Mouse (Mus musculus): ENCODE results near the gene Angpt4.
A peak's percentile ranks its signal among the peaks of the same experiment; 100 is the strongest.

Angpt4 gene

GRCm38 (mm10) chr2:151964052-151964451 lies 53.0 kb downstream of the Angpt4 start:
- DNase-seq: no peak

- no peak for DNase-seq
Measured at GRCm38 (mm10) chr2:151967176-151967750, 56.3 kb downstream of the Angpt4 start.

- DNase-seq: no peak
Measured at GRCm38 (mm10) chr2:151967792-151968191, 56.8 kb downstream of the Angpt4 start.

- no peak for DNase-seq
Measured at GRCm38 (mm10) chr2:151968451-151968850, 57.4 kb downstream of the Angpt4 start.

- no peak for DNase-seq
Measured at GRCm38 (mm10) chr2:151968986-151969385, 58.0 kb downstream of the Angpt4 start.

DNA sequence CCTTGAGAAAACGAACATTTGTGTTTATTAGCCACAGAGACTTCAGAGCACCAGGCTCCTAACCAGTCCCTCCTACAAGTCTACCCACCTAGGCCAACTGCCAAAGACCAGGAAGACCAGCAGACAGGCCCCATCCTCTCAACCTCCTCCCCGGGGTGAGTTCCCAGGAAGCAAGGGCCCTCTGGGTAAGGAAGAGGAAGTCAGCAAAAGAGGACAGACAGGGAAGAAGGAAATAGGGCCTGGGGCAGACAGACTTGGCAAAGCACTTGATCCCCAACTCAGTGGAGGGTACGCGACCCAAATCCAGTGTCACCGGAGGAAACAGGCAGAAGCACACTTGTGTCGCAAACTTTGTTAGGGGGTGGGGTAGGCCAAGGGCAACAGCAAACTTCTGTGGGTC lies 58.4 kb downstream of the Angpt4 start:
- no peak for DNase-seq

DNA sequence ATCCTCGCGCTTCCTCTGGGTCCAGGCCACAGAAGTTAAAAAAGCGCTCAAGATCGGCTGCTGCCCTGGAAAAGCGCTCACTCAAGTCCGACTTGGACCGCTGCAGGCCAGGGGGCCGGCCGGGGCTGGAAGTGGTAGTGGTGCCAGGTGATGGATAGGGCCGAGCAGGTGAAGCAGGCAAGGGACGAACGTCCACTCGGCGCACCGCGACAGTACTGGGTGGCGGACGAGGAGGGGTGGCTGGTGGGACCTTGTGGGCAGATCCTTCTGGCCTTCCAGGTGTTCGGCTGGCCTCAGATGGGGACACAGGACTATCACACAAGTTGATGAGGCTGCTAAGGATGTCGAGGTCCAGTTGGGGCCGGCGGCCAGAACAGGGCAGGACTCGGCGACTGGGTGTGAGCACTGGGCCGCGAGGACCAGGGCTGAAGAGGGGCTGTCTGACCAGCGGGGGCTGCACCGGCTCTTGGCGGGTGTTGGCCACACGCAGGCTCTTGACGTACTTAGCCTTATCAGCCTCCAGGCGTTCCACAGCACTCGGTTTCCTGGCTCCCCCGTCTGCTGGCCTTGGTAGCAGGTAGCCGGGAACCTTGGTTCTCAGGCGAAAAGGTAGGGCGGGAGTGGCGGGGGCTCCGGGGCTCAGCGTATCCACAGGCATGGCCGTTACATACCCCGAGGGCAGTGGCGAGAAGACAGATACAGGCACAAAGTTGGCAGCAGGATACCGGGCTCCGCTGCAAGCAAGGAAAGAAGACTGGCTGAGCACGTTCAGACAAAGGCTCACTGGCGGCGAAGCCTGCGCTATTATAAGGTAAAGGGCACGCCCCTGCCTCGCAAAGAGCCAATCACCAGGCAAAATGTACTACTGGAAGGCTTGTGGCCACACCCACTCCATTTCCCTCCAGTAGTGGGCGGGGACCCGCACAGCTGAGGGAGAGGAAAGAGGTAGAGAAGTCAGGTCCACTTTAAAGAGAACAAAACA lies 59.5 kb downstream of the Angpt4 start:
- peak; percentile 74 for DNase-seq

DNA sequence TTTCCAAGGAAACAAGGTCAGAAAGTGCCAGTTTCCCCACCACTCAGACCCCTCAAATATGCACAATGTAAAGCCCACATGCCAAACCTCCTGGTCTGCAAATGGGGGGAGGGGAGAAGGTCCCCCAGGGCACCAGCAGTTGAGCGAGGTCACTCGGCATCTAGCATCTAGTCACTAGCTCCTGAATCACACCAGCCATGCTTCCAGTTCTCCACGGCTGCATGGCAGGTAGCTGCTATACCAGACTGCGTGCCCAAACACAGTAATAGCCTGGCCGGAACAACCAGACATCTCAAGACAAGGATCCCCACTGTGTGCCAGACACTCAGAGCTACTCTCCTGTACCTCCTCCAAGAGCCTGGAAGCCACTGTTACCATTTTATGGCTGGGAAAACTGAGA lies 60.7 kb downstream of the Angpt4 start:
- DNase-seq: no peak

GRCm38 (mm10) chr2:151972880-151973594 lies 62.0 kb downstream of the Angpt4 start:
- no peak for DNase-seq

DNA sequence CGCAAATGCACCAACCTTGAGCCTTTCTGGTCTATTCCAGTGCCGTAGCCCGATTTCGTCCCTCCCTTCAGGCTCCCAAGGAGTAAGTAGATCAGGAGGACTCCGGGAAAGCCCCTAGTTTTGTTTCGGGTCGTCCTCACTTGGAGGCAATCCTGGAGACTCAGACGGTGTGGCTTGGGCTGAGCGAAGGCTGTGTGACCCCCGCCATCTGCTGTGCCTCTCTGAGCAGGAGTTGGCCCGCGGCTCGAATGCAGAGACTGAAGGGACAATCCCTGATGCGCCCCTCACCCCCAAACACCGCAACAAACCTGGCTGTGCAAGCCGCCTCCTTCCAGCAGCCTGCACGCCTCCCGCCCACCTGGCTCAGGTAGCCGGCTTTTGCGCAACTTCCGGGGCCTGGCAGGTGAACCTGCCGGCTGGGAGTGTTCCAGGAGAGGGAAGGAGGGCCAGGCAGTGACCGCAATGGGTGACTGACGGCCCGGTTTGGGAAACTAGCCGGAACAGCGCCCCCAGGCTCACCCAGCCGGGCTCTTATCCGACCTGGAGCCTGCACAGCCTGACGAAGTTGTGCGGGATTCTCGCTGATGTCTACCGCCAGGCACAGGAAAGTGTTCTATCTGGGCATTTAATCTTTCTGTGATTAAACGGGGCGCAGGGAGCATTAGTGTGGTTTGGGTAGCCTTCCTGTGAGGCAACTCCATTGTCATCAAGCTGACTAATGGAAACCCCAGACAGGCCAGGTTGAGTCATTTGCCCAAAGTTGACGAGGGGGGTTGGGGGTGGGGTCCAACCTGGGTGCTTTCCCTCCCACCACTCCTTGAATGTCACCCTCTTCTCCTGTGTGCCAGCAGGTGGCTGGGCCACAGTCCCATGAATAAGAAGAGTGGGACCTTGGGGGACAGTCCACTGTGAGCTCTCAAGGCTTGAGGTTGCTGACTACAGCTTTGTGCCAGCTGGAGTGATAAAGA lies 62.9 kb downstream of the Angpt4 start:
- DNase-seq: no peak

DNA sequence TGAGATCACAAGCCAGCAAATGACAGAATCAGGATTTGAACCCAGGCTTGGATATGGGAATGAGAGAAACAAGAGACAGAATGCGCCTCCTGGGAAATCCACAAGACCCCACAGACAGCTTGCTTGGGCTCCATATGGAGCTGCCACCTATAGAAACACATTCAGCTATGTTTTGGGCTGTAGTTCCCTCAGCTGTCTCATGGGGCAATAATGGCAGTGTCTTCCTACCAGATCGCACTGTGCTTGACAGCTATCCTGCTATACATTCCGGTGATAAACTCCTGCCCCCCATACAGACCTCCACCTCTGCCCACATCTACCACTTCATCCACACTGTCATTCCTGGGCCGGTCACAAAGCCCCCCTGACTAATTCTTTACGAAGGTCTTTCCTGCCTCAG lies 64.3 kb downstream of the Angpt4 start:
- DNase-seq: no peak

- no peak for DNase-seq
Measured at GRCm38 (mm10) chr2:151976067-151976466, 65.1 kb downstream of the Angpt4 start.

DNA sequence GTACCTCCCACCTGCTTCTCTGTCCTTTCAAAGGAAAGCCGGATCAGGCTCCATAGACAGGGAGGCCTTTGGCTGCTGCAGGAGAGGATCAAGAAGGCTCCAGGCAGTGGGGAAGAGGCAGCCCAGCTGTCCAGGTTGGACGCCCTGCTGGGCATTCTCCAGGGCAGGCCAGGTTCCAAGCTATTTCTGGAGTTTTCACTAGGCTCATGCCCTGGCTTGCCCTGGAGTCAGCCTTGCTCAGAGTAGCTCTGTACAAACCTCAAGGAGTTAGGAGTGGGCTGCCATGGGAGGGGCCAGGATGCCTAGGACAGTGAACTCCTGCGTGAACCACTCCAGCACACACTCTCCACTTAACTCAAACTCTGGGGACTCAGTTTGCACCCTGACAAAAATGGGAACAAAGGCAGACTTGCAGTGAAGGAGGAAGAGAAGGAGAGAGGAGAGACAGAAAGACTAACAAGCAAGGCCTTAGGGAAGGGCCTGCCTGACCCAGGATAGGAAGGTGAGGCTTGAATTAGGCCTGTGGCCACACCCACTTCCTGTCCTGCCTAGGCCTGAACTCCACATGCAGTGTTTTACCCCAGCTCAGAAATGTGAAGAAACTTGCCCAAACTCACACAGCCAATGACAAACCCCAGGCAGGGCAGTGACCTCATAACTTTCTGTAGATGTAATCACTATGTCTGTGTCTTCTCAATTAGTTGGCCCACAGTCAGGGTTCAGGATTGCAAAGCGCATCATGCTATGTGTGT lies 66.9 kb downstream of the Angpt4 start:
- DNase-seq: no peak

DNA sequence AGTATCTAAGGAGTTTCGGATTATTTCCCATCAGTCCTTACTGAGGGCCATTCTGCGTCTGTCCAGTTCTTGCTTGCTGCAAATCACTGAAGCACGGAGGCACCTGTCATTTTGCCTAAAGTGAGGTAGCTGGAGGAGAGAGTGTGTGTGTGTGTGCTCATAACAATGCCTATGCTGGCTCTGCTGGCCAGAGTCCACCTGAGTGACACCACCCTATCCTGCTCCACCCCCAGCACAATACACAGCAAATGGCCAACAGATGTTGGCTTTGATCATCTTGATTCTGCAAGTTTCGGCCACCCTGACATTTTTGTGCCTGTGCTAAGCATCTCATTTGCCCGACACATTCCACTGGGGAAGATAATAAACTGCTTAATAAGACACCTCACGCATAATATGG lies 67.5 kb downstream of the Angpt4 start:
- no peak for DNase-seq

- peak; percentile 91 for DNase-seq
Measured at GRCm38 (mm10) chr2:151979470-151980354, 68.7 kb downstream of the Angpt4 start, which contains the start of gene Fam110a. Fam110a (minus strand) TSS chr2:151980219.

DNA sequence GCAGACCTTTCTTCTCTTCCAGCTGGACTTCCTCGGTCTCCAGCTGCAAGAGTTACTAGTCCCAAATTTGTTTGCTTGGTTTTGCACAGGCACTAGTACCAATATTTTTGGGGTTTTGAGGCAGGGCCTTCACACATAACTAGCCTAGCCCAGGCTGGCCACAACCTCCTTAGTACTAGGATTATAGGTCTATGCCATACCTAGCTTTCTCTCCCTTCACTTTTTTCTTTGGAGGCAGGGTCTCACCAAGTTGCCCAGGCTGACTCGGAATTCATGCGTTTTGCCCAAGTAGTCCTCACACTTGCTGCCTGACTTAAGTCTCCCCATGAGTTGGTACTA lies 69.3 kb downstream of the Angpt4 start:
- no peak for DNase-seq

- DNase-seq: no peak
Measured at GRCm38 (mm10) chr2:151981268-151981667, 70.3 kb downstream of the Angpt4 start.

GRCm38 (mm10) chr2:151982476-151982875 lies 71.5 kb downstream of the Angpt4 start:
- DNase-seq: no peak

DNA sequence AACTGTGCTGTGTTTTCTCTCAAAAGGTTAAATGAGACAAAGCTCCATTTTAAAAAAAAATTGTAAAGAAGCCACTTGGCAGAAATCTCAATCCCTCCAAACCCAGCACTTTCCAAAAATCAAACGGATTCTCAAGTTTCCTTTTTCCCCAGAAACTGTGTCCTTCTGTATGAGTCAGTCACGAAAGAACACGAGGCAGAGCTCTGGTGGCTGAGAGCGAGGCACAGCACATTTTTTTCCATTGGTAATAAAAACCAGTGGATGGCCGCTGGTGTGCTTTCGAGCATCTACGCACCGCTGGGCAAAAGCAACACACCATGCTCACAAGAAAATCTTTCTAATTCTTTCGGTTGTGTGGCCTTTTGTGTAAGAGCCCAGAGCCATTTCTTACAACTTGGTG lies 73.0 kb downstream of the Angpt4 start:
- DNase-seq: no peak

- DNase-seq: no peak
Measured at GRCm38 (mm10) chr2:151985426-151986172, 74.6 kb downstream of the Angpt4 start.

Measured in right cerebral cortex, postnatal 4 days (tissue).